Mouse (Mus musculus) lung, embryonic 16.5 days (tissue): ENCODE measurements around the gene Atp8a2. TPM values are rescaled to one million over a fixed set of nuclear protein-coding genes. Genes with fewer than 3 reads are reported as not detected.
A peak's percentile ranks its signal among the peaks of the same experiment; 100 is the strongest.

Source experiments
- ATAC-seq: fragments of 200-750 bp; cut with Nextera tagmentation; 2 replicates; pipeline ENCODE4 v1.8.0; 2017; ENCODE audit warnings: low read depth, mild to moderate bottlenecking, moderate library complexity
- H3K27ac ChIP-seq: fragments of 300-500 bp; sonication (generic); 2 replicates; pipeline ENCODE4 v1.5.1; 2014; ENCODE audit warnings: mild to moderate bottlenecking, control low read depth, low read length
- H3K27me3 ChIP-seq: fragments of 300-500 bp; sonication (generic); 2 replicates; pipeline ENCODE4 v1.6.1; 2014; ENCODE audit warnings: low read depth, low read length, mixed read lengths; ENCODE audit not compliant: control insufficient read depth, insufficient read depth
- H3K36me3 ChIP-seq: fragments of 300-500 bp; sonication (generic); 2 replicates; pipeline ENCODE4 v1.6.1; 2014; ENCODE audit warnings: low read length; ENCODE audit not compliant: control insufficient read depth, insufficient read depth
- H3K4me1 ChIP-seq: fragments of 300-500 bp; sonication (generic); replicated peaks from 2 replicates; pipeline ENCODE4 v1.6.1; 2014; ENCODE audit warnings: low read length, mixed read lengths; ENCODE audit not compliant: control insufficient read depth, insufficient read depth
- H3K4me2 ChIP-seq: fragments of 300-500 bp; sonication (generic); 2 replicates; pipeline ENCODE4 v1.6.1; 2014; ENCODE audit warnings: low read depth, low read length, control low read depth
- H3K4me3 ChIP-seq: fragments of 300-500 bp; sonication (generic); 2 replicates; pipeline ENCODE4 v1.5.1; 2014; ENCODE audit warnings: mild to moderate bottlenecking, low read length, control low read depth
- H3K9ac ChIP-seq: fragments of 300-500 bp; sonication (generic); 2 replicates; pipeline ENCODE4 v1.6.1; 2014; ENCODE audit warnings: low read length, control low read depth
- H3K9me3 ChIP-seq: fragments of 300-500 bp; sonication (generic); 2 replicates; pipeline ENCODE4 v1.6.1; 2016; ENCODE audit warnings: low read length; ENCODE audit not compliant: control insufficient read depth
- WGBS: fragments of 180-500 bp; shearing (Covaris S2); extraction: QIAGEN DNeasy Blood & Tissue Kit; methylation state at CpG from one replicate; pipeline ENCODE4 v1.1.7; 2014; 5-methylcytosine and 5-hydroxymethylcytosine counted together
- polyA plus RNA-seq: library from polyadenylated mRNA; unstranded; fragments of >200 nt; fragmentation: Nextera tagmentation; extraction: Ambion mirVana; gene quantifications from 2 replicates; pipeline ENCODE4 v1.2.1, GENCODE M21; 2015

Gene Atp8a2
- polyA plus RNA-seq, 1 experiment from 2014 or later = 0.88 TPM

DNA sequence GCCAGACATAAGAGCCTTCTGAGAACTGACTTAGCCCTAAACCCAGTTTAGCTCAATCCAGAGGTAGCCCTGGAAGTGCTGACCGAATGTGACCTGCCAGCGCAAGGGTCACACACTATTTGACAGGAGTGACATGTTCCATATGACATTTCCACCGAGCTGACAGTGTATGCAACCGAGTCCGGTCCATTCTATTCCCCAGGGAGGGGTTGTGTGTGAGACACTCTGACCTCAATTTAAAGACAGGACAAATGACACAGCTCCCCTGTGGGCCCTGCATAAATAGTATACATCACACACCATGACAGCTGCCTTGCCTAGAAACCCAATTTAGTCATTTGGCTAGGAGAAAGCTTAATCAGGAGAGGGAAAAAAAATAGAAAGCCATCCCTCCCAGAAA lies 555.1 kb downstream of the Atp8a2 start:
- H3K27ac ChIP-seq = no peak overlapping the region
- H3K9ac ChIP-seq = no peak overlapping the region
- WGBS = 35% methylated on average over 5 of the region's 5 CpGs
- no peak for ATAC-seq
- H3K4me2 ChIP-seq = no peak overlapping the region
- no peaks in the 10 kb centered on the region for H3K36me3 ChIP-seq
- peaks cover 10% of the 10 kb centered on the region; the same call in 1 of the 2 replicates for H3K4me1 ChIP-seq
- no peak overlapping the region for H3K4me3 ChIP-seq
- no peaks in the 10 kb centered on the region for H3K9me3 ChIP-seq
- no peaks in the 10 kb centered on the region for H3K27me3 ChIP-seq

DNA sequence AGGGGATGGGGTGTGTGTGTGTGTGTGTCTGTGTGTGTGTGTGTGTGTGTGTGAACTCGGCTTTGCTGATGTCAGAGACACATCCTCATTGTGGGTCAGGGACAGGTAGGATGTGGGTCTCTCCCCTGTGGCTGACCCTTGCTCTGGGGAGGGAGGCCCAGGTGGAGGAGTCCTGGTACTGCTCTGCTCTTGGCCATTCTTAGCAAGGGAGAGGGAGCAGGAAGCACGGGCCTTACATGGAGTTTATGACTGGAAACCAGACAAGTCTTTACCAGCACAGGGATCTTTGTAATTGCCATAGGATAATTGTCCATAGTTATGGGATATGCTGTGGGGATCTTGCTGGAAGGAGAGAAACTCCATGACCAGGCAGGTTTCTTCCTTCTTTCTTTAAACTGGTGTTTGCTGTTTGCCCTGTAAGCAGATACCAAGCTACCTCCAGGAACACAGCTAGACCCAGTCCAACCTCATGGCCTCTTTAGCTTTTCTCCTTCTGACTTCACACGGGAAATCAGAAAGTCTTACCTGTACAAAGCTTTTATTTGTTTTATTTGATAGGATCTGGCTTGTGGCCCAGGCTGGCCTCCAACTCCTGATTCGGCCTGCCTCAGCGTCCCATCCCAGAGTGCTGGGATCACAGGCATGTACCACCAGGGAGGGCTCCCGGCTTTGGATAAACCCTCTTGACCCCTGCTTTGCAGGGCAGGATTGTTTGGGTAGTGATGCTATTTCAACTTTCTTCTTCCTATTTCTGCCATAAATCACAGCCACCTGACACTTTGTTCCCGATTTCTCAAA lies 557.9 kb downstream of the Atp8a2 start:
- 32% methylated on average over 7 of the region's 7 CpGs for WGBS
- Histone ChIP-seq H3K4me1 (peaks cover 10% of the 10 kb centered on the region; the same call in 1 of the 2 replicates), H3K4me2 (no peak overlapping the region), H3K4me3 (no peak overlapping the region), H3K27me3 (no peaks in the 10 kb centered on the region), H3K9ac (no peak overlapping the region), H3K36me3 (no peaks in the 10 kb centered on the region), H3K27ac (peak overlapping the region; percentile 38; the same call in 1 of the 2 replicates), H3K9me3 (no peaks in the 10 kb centered on the region)
- peak; percentile 28; the same call in 1 of the 2 replicates for ATAC-seq

DNA sequence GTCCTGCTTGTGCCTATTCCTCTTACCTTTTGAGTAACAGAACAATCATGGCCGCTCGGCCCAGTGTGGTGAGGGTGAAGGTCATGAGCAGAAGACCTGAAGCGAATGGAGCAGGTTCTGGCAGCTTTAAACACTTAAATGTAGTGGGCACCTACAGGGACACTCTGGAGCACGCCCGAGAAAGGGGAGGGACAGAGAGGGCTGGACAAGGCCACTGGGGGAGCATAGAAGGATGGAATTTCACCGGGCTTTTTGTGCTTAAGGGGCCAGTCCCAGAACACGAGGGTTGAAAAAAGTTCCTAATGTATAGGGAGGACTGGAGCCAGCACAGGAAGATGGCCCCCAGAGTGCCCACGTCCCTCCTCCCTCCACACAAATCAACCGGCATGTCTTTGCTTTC lies 563.0 kb downstream of the Atp8a2 start:
- H3K4me2 ChIP-seq = no peak overlapping the region
- no peak overlapping the region for H3K4me3 ChIP-seq
- H3K27ac ChIP-seq = no peak overlapping the region
- no peaks in the 10 kb centered on the region for H3K36me3 ChIP-seq
- WGBS = 72% methylated on average over 9 of the region's 9 CpGs
- H3K9ac ChIP-seq = no peak overlapping the region
- H3K27me3 ChIP-seq = no peaks in the 10 kb centered on the region
- peaks cover 2% of the 10 kb centered on the region; the same call in 1 of the 2 replicates for H3K4me1 ChIP-seq
- ATAC-seq = no peak
- no peaks in the 10 kb centered on the region for H3K9me3 ChIP-seq

DNA sequence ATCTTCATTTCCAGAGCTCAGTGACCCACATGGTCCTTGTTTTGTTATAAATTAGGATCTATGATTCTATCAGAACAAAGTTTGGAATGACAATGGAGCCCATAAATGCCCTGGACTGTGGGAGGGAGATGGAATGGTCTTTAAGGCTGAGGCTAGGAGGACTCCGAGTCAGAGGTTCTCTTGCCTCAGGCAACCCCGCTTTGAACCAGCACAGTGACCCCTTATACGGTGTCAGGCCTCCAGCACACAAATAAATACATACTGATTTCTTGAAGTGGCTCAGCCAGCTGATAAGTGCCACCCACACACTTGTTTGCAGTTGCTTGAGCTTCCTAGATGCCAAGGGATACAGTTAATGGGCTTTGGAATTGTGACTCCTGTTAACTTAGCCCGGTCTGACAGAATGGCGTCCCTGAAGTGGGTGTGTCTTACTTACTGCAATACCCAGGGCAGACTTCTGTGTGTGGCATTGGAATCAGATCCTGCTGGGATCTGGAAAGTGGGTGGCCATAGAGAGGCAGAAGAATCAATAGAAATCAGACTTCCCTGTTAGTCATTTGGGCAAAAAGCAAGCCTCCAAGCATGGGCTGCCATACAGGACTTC lies 563.6 kb downstream of the Atp8a2 start:
- Histone ChIP-seq H3K27me3 (no peaks in the 10 kb centered on the region), H3K9me3 (no peaks in the 10 kb centered on the region), H3K9ac (no peak overlapping the region), H3K4me2 (no peak overlapping the region), H3K36me3 (no peaks in the 10 kb centered on the region), H3K4me3 (no peak overlapping the region), H3K27ac (no peak overlapping the region), H3K4me1 (no peaks in the 10 kb centered on the region)
- ATAC-seq = no peak
- 65% methylated on average over 5 of the region's 5 CpGs for WGBS

DNA sequence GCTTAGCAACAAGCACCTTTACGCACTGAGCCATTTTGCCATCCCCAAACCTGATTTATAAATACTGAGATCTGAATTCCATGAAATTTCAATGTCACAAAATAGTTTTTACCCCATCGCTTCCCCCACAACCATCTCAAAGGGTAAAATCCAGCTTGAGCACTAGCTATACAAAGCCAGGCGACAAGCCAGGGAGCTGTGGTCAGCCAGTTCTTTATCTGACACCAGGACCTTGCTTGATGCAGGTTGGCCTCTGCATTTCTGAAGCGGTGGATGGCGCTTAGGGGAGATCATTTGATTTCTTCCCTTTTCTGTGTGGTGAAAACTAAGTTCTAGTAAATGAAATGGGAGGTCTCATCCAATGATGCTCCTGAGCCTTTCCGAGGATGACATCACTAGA lies 564.9 kb downstream of the Atp8a2 start:
- H3K9ac ChIP-seq = no peak overlapping the region
- no peak overlapping the region for H3K4me2 ChIP-seq
- H3K9me3 ChIP-seq = no peaks in the 10 kb centered on the region
- peaks cover 7% of the 10 kb centered on the region; the same call in 1 of the 2 replicates for H3K4me1 ChIP-seq
- H3K36me3 ChIP-seq = no peaks in the 10 kb centered on the region
- 0 out of 2 replicates have a peak, but pooled peaks cover 2% of the 10 kb centered on the region for H3K27me3 ChIP-seq
- WGBS = 90% methylated on average over 6 of the region's 6 CpGs
- no peak overlapping the region for H3K4me3 ChIP-seq
- no peak for ATAC-seq
- H3K27ac ChIP-seq = no peak overlapping the region

DNA sequence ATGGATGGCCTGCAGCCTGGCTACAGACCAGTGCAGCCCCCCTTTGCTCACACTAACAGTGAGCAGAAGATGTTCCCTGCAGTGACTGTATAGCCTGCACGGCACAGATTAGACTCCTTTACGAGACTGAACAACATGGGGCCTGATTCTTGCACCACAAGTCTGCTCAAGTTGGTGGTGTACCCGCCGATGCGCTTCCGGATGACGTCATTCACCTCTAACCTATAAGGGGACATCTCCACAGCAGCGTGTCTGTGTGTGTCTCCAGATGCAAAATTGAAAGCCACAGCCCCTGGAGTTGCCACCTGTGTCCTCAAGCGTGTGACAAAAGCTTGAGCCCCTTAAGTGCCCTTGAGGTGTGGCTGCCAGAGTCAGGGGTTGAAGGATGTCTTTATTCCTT lies 566.9 kb downstream of the Atp8a2 start:
- Histone ChIP-seq H3K27ac (no peak overlapping the region), H3K9me3 (no peaks in the 10 kb centered on the region), H3K9ac (no peak overlapping the region), H3K4me1 (peaks cover 14% of the 10 kb centered on the region; the same call in 1 of the 2 replicates), H3K36me3 (no peaks in the 10 kb centered on the region), H3K27me3 (0 out of 2 replicates have a peak, but pooled peaks cover 2% of the 10 kb centered on the region), H3K4me2 (no peak overlapping the region), H3K4me3 (no peak overlapping the region)
- ATAC-seq = no peak
- whole genome bisulfite sequencing = 86% methylated on average over 9 of the region's 9 CpGs

DNA sequence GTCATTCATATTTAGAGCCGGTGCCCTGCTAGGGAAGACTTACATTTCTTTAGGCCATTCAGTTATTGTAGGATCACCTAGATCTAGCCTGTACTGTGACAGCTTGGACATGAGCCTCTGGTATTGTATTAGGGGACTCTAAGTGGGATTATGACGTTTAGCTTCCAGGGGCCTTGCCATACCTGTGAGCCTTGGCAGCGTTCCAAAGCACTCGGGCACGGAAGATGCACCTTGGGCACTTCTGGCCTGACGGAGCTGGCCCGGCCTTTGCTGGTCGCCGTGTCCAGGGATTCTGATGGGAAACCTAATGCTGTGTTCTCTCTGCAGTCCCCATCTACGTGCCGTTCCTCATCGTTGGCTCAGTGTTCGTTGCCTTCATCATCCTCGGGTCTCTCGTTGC lies 567.7 kb downstream of the Atp8a2 start:
- peaks cover 19% of the 10 kb centered on the region for H3K4me1 ChIP-seq
- WGBS = 77% methylated on average over 15 of the region's 15 CpGs
- H3K9ac ChIP-seq = no peak overlapping the region
- H3K9me3 ChIP-seq = no peaks in the 10 kb centered on the region
- no peak overlapping the region for H3K27ac ChIP-seq
- no peak overlapping the region for H3K4me2 ChIP-seq
- no peak overlapping the region for H3K4me3 ChIP-seq
- peaks cover 2% of the 10 kb centered on the region; the same call in 1 of the 2 replicates for H3K27me3 ChIP-seq
- ATAC-seq = no peak
- H3K36me3 ChIP-seq = no peaks in the 10 kb centered on the region

DNA sequence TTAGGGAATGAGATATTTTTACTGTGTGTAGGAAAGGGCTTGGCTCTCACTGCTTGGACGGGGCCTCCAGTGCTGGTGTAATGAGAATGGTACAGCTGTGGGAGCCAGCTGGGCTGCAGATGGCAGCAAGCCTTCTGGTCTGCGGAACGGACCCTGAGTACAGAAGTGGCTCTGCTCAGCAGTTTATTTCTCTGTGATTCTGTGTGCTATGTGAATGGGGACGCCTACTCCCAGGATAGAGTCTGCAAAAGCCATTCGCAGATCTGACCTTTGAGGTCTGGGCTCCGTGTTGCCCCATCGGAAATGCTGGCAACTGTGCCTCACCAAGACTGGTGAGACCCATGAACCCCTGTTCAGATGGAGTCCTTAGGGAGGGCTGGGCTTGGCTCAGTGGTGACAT lies 569.2 kb downstream of the Atp8a2 start:
- H3K4me1 ChIP-seq = peaks cover 19% of the 10 kb centered on the region
- ATAC-seq = peak; percentile 75
- H3K4me3 ChIP-seq = peak overlapping the region; percentile 71
- H3K9ac ChIP-seq = no peak overlapping the region
- peak overlapping the region; percentile 86 for H3K4me2 ChIP-seq
- H3K27ac ChIP-seq = peak overlapping the region; percentile 61; the same call in 1 of the 2 replicates
- H3K27me3 ChIP-seq = peaks cover 8% of the 10 kb centered on the region; the same call in 1 of the 2 replicates
- H3K36me3 ChIP-seq = no peaks in the 10 kb centered on the region
- WGBS = 36% methylated on average over 7 of the region's 7 CpGs
- no peaks in the 10 kb centered on the region for H3K9me3 ChIP-seq

DNA sequence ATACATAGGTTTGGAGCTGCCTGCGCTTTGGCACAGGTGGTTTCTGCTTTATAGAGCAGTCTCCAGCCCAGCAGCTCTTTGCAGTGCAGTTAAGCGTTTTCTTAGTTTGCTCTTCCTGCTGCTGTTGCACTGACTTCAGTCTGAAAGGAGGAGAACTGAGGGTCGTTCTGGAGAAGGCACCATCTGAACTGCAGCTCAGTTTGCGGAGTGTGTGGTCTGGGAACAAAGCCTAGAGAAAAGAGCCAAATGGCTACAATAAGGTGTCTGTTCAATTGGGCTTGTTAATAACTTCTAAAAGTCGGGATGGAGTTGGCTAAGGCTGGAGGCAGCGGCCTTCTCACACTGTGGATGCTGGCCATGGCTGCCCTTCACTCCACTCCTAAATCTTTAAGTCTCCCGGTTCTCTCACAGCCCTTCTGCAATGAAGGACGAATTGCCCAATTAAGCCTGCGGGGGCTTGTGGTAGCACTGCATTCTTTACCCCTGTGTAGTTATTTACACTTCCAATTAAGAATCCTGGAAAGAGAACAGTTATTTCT lies 569.8 kb downstream of the Atp8a2 start:
- Histone ChIP-seq H3K4me2 (peak overlapping the region; percentile 86), H3K9ac (peak overlapping the region; percentile 38), H3K4me3 (peak overlapping the region; percentile 71), H3K9me3 (no peaks in the 10 kb centered on the region), H3K36me3 (no peaks in the 10 kb centered on the region), H3K27ac (peak overlapping the region; percentile 61), H3K4me1 (peaks cover 19% of the 10 kb centered on the region), H3K27me3 (peaks cover 8% of the 10 kb centered on the region; the same call in 1 of the 2 replicates)
- peak; percentile 21; the same call in 1 of the 2 replicates for ATAC-seq
- 28% methylated on average over 9 of the region's 9 CpGs for WGBS
